Mouse (Mus musculus): ENCODE results near the gene Nip7. TPM values are rescaled to one million over a fixed set of nuclear protein-coding genes. Genes with fewer than 3 reads are reported as not detected.

Gene Nip7
- polyA plus RNA-seq, 1 experiment from 2014 or later = 80.0 TPM

- peaks cover under 1% of the 10 kb centered on the region; the same call in 1 of the 2 replicates for H3K4me1 ChIP-seq
- H3K27ac ChIP-seq (replicated peaks) = no peak overlapping the region
- no peak for ATAC-seq (ENCODE audit: insufficient number of reproducible peaks, low FRiP score, low TSS enrichment, low read depth)
- H3K4me3 ChIP-seq (replicated peaks) = no peak overlapping the region
- H3K9ac ChIP-seq = no peak overlapping the region
- no peaks in the 10 kb centered on the region for H3K27me3 ChIP-seq
- H3K36me3 ChIP-seq = no peaks in the 10 kb centered on the region
- 0 out of 2 replicates have a peak overlapping the region, but pooled peaks have one; percentile 10 for H3K4me2 ChIP-seq (replicated peaks)
- 57% methylated on average over 23 of the region's 23 CpGs for WGBS
- H3K9me3 ChIP-seq (replicated peaks) = no peaks in the 10 kb centered on the region
Observed at GRCm38 (mm10) chr8:107108978-107109720, 52.5 kb downstream of the Nip7 start.

GRCm38 (mm10) chr8:107109816-107110435 is 53.2 kb downstream of the Nip7 start:
- WGBS = 78% methylated on average over 5 of the region's 5 CpGs
- no peak overlapping the region for H3K4me2 ChIP-seq (replicated peaks)
- H3K27ac ChIP-seq (replicated peaks) = no peak overlapping the region
- no peaks in the 10 kb centered on the region for H3K27me3 ChIP-seq
- no peak overlapping the region for H3K4me3 ChIP-seq (replicated peaks)
- H3K9ac ChIP-seq = no peak overlapping the region
- no peak for ATAC-seq (ENCODE audit: insufficient number of reproducible peaks, low FRiP score, low TSS enrichment, low read depth)
- no peaks in the 10 kb centered on the region for H3K9me3 ChIP-seq (replicated peaks)
- H3K36me3 ChIP-seq = no peaks in the 10 kb centered on the region
- peaks cover 8% of the 10 kb centered on the region for H3K4me1 ChIP-seq

Small RNA genes within 50 kb of the gene (microRNA-seq; reads per million reads assigned to microRNA genes)
- 0.86 reads per million for gene Mir7075 (ENCODE audit: borderline number of aligned reads)

Other genes starting within 250 kb of the Nip7 start
- gene Has3, start 186.6 kb upstream of the Nip7 start, polyA plus RNA-seq (2015; fragmentation: Nextera tagmentation; extraction: Ambion mirVana) = 1.3 TPM in 2 replicates
- 59.7 and 60.5 TPM in 2 replicates for gene Utp4, start 163.2 kb upstream of the Nip7 start, polyA plus RNA-seq (2015; fragmentation: Nextera tagmentation; extraction: Ambion mirVana)
- 18.3 and 21.6 TPM in 2 replicates for gene Sntb2, start 121.1 kb upstream of the Nip7 start, polyA plus RNA-seq (2015; fragmentation: Nextera tagmentation; extraction: Ambion mirVana)
- gene Vps4a, start 25.7 kb upstream of the Nip7 start, polyA plus RNA-seq (2015; fragmentation: Nextera tagmentation; extraction: Ambion mirVana) = 72.1 and 72.5 TPM in 2 replicates
- 45.9 and 46.1 TPM in 2 replicates for gene Pdf, start 8.3 kb upstream of the Nip7 start, polyA plus RNA-seq (2015; fragmentation: Nextera tagmentation; extraction: Ambion mirVana)
- 40.0 and 42.0 TPM in 2 replicates for gene Cog8, start 188 bp upstream of the Nip7 start, polyA plus RNA-seq (2015; fragmentation: Nextera tagmentation; extraction: Ambion mirVana)
- gene Tmed6, start 8.8 kb downstream of the Nip7 start, polyA plus RNA-seq (2015; fragmentation: Nextera tagmentation; extraction: Ambion mirVana) = not detected in 2 replicates
- 18.9 and 20.1 TPM in 2 replicates for gene Terf2, start 39.7 kb downstream of the Nip7 start, polyA plus RNA-seq (2015; fragmentation: Nextera tagmentation; extraction: Ambion mirVana)
- gene Cyb5b, start 93.8 kb downstream of the Nip7 start, polyA plus RNA-seq (2015; fragmentation: Nextera tagmentation; extraction: Ambion mirVana) = 66.7 and 67.5 TPM in 2 replicates
- 18.9 and 19.0 TPM in 2 replicates for gene Nfat5, start 236.6 kb downstream of the Nip7 start, polyA plus RNA-seq (2015; fragmentation: Nextera tagmentation; extraction: Ambion mirVana)

All from embryonic facial prominence, embryonic 15.5 days (tissue).